Mouse (Mus musculus): ENCODE measurements at regions not wholly inside any gene's neighbourhood (a gene's known extent, or its start where the extent isn't known, plus 50 kb on each side); places are given as distances from the start of the nearest gene placed in this dataset.

- no peak for TF ChIP-seq POLR2A (IDR thresholded peaks at IDR 0.05; ENCODE audit: insufficient read depth, low read depth, low read length)
- no peak for TF ChIP-seq CTCF (IDR thresholded peaks at IDR 0.05; ENCODE audit: insufficient read depth, low read depth, low read length)
Observed at GRCm38 (mm10) chrX:11748278-11748677, 411.9 kb downstream of the Bcor start.
